Mouse (Mus musculus): ENCODE measurements around the gene Vat1. TPM values are rescaled to one million over a fixed set of nuclear protein-coding genes. Genes with fewer than 3 reads are reported as not detected.

The Vat1 gene
- polyA plus RNA-seq, 2 experiments: 63.3 to 88.0 TPM

DNA sequence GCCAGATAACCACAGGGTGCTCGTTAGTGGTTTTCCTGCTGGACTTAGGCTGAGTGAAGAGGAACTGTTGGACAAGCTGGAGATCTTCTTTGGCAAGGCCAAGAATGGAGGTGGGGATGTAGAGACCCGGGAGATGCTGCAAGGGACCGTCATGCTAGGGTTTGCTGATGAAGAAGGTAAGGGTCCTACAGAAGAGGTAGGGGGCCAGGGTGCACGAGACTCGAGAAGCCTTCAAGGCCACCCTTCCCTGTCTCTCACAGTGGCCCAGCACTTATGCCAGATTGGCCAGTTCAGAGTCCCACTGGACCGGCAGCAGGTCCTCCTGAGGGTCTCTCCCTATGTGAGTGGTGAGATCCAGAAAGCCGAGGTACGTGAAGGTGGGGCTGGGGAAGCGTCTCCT is 8.4 kb downstream of the Vat1 start:
- no peak overlapping the region for H3K9ac ChIP-seq (ENCODE audit: low read depth, low read length, severe bottlenecking)
- DNase-seq (ENCODE audit: low spot score): no peak
- TF ChIP-seq POLR2A (IDR thresholded peaks at IDR 0.05; ENCODE audit: borderline replicate concordance, extremely low read depth, insufficient read depth, insufficient read length): no peak
- no peaks in the 10 kb centered on the region for H3K27me3 ChIP-seq (ENCODE audit: control insufficient read depth, insufficient read depth, low read length)
- no peaks in the 10 kb centered on the region for H3K9me3 ChIP-seq (ENCODE audit: control insufficient read depth, low read length)
- ATAC-seq (ENCODE audit: low FRiP score, low read depth): no peak
- H3K4me3 ChIP-seq (replicated peaks; ENCODE audit: low read length): no peak overlapping the region
- H3K27ac ChIP-seq (replicated peaks; ENCODE audit: low read depth, low read length): no peak overlapping the region
- H3K36me3 ChIP-seq (ENCODE audit: control insufficient read depth, insufficient read depth, low read length): peaks cover 50% of the 10 kb centered on the region
- 88% methylated on average over 9 of the region's 9 CpGs for WGBS
- no peak overlapping the region for H3K4me2 ChIP-seq (replicated peaks; ENCODE audit: low read depth, low read length, severe bottlenecking)
- H3K4me1 ChIP-seq (ENCODE audit: control insufficient read depth, insufficient read depth, low read length): no peaks in the 10 kb centered on the region

DNA sequence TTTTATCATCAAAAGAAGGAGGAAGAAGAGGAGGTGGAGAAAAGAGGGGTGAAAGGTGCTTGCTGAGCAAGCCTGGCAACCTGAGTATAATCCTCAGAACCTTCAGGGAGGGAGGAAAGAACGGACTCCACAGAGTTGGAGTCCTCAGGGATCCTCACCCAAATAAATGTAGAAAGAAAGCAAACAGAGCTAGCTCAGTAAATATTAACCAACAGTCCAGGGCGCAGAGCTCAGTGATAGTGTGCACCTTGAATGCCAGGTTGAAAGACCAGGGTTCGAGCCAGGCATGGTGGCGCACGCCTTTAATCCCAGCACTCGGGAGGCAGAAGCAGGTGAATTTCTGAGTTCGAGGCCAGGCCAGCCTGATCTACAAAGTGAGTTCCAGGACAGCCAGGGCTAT is 10.4 kb downstream of the Vat1 start:
- H3K4me2 ChIP-seq (replicated peaks; ENCODE audit: low read depth, low read length, severe bottlenecking): no peak overlapping the region
- no peak overlapping the region for H3K4me3 ChIP-seq (replicated peaks; ENCODE audit: low read length)
- no peaks in the 10 kb centered on the region for H3K4me1 ChIP-seq (ENCODE audit: control insufficient read depth, insufficient read depth, low read length)
- no peak for TF ChIP-seq POLR2A (IDR thresholded peaks at IDR 0.05; ENCODE audit: borderline replicate concordance, extremely low read depth, insufficient read depth, insufficient read length)
- H3K27ac ChIP-seq (replicated peaks; ENCODE audit: low read depth, low read length): no peak overlapping the region
- H3K9ac ChIP-seq (ENCODE audit: low read depth, low read length, severe bottlenecking): no peak overlapping the region
- H3K27me3 ChIP-seq (ENCODE audit: control insufficient read depth, insufficient read depth, low read length): no peaks in the 10 kb centered on the region
- no peaks in the 10 kb centered on the region for H3K9me3 ChIP-seq (ENCODE audit: control insufficient read depth, low read length)
- ATAC-seq (ENCODE audit: low FRiP score, low read depth) (no peak), DNase-seq (ENCODE audit: low spot score) (no peak)
- 93% methylated on average over 7 of the region's 7 CpGs for WGBS
- H3K36me3 ChIP-seq (ENCODE audit: control insufficient read depth, insufficient read depth, low read length): peaks cover 31% of the 10 kb centered on the region

- no peaks in the 10 kb centered on the region for H3K9me3 ChIP-seq (ENCODE audit: control insufficient read depth, low read length)
- no peak for ATAC-seq (ENCODE audit: low FRiP score, low read depth)
- H3K4me3 ChIP-seq (replicated peaks; ENCODE audit: low read length): no peak overlapping the region
- H3K27ac ChIP-seq (replicated peaks; ENCODE audit: low read depth, low read length): no peak overlapping the region
- no peaks in the 10 kb centered on the region for H3K27me3 ChIP-seq (ENCODE audit: control insufficient read depth, insufficient read depth, low read length)
- peaks cover 22% of the 10 kb centered on the region for H3K36me3 ChIP-seq (ENCODE audit: control insufficient read depth, insufficient read depth, low read length)
- H3K9ac ChIP-seq (ENCODE audit: low read depth, low read length, severe bottlenecking): no peak overlapping the region
- 64% methylated on average over 6 of the region's 6 CpGs for WGBS
- no peaks in the 10 kb centered on the region for H3K4me1 ChIP-seq (ENCODE audit: control insufficient read depth, insufficient read depth, low read length)
- DNase-seq (ENCODE audit: low spot score): no peak
- H3K4me2 ChIP-seq (replicated peaks; ENCODE audit: low read depth, low read length, severe bottlenecking): no peak overlapping the region
- no peak for TF ChIP-seq POLR2A (IDR thresholded peaks at IDR 0.05; ENCODE audit: borderline replicate concordance, extremely low read depth, insufficient read depth, insufficient read length)
Measured at GRCm38 (mm10) chr11:101454702-101455101, 11.3 kb downstream of the Vat1 start.

DNA sequence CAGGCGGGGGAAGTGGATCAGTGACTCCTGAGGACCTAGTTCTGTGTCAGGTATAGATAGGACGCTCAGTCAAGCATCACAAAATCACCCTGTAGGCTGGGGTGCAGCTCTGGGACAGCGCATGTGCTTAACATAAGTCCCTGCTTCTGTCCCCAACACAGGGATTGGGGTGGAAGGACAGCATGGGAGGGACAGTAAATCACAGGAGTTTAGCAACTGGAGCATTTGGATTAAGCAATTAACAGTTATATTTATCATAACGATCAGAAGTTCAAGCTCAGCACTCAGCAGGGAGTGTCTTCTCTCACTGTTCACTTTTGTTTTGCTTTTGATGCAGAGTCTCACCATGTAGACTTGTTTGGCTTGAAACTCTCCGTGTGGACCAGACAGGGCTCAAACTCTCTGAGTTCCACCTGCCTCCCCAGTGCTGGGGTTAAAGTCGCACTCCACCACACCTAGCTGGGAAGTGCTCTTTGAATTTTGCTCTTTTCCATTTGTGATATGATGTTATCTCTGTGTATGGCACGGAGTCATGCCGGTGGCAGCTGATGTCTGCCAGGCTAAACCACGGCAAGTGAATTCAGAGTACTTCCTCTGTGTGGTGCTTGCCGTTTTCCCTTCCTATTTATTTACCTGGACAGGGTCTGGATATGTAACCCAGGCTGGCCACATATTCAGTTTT is 13.8 kb downstream of the Vat1 start:
- Histone ChIP-seq H3K9ac (ENCODE audit: low read depth, low read length, severe bottlenecking) (no peak overlapping the region), H3K36me3 (ENCODE audit: control insufficient read depth, insufficient read depth, low read length) (peaks cover 4% of the 10 kb centered on the region; the same call in 1 of the 2 replicates), H3K4me3 (replicated peaks; ENCODE audit: low read length) (no peak overlapping the region), H3K27me3 (ENCODE audit: control insufficient read depth, insufficient read depth, low read length) (no peaks in the 10 kb centered on the region), H3K9me3 (ENCODE audit: control insufficient read depth, low read length) (no peaks in the 10 kb centered on the region), H3K27ac (replicated peaks; ENCODE audit: low read depth, low read length) (no peak overlapping the region), H3K4me2 (replicated peaks; ENCODE audit: low read depth, low read length, severe bottlenecking) (no peak overlapping the region), H3K4me1 (ENCODE audit: control insufficient read depth, insufficient read depth, low read length) (no peaks in the 10 kb centered on the region; the same call in 1 of the 2 replicates)
- 75% methylated on average over 10 of the region's 10 CpGs for WGBS
- DNase-seq (ENCODE audit: low spot score): no peak
- no peak for TF ChIP-seq POLR2A (IDR thresholded peaks at IDR 0.05; ENCODE audit: borderline replicate concordance, extremely low read depth, insufficient read depth, insufficient read length)
- no peak for ATAC-seq (ENCODE audit: low FRiP score, low read depth)

GRCm38 (mm10) chr11:101451536-101451935 is 14.5 kb downstream of the Vat1 start:
- no peaks in the 10 kb centered on the region for H3K27me3 ChIP-seq (ENCODE audit: control insufficient read depth, insufficient read depth, low read length)
- no peaks in the 10 kb centered on the region; the same call in 1 of the 2 replicates for H3K4me1 ChIP-seq (ENCODE audit: control insufficient read depth, insufficient read depth, low read length)
- H3K27ac ChIP-seq (replicated peaks; ENCODE audit: low read depth, low read length): no peak overlapping the region
- ATAC-seq (ENCODE audit: low FRiP score, low read depth) (no peak), DNase-seq (ENCODE audit: low spot score) (no peak)
- H3K9ac ChIP-seq (ENCODE audit: low read depth, low read length, severe bottlenecking): no peak overlapping the region
- no peak overlapping the region for H3K4me2 ChIP-seq (replicated peaks; ENCODE audit: low read depth, low read length, severe bottlenecking)
- H3K9me3 ChIP-seq (ENCODE audit: control insufficient read depth, low read length): no peaks in the 10 kb centered on the region
- no peak overlapping the region for H3K4me3 ChIP-seq (replicated peaks; ENCODE audit: low read length)
- TF ChIP-seq POLR2A (IDR thresholded peaks at IDR 0.05; ENCODE audit: borderline replicate concordance, extremely low read depth, insufficient read depth, insufficient read length): no peak
- peaks cover under 1% of the 10 kb centered on the region; the same call in 1 of the 2 replicates for H3K36me3 ChIP-seq (ENCODE audit: control insufficient read depth, insufficient read depth, low read length)
- WGBS: 94% methylated on average over 10 of the region's 10 CpGs

All from limb, embryonic 14.5 days (tissue).